Mouse (Mus musculus) forebrain, embryonic 12.5 days (tissue): Measurements from ENCODE around the gene Siah1b. TPM values are rescaled to one million over a fixed set of nuclear protein-coding genes. Genes with fewer than 3 reads are reported as not detected.

Experiments used
- polyA plus RNA-seq: library from polyadenylated mRNA; unstranded; fragments of >200 nt; fragmentation: Nextera tagmentation; extraction: Ambion mirVana; gene quantifications from 2 replicates; pipeline ENCODE4 v1.2.1, GENCODE M21; 2016

Siah1b gene
- polyA plus RNA-seq, 1 experiment from 2014 or later = 46.6 TPM

Other genes with a start within 250 kb of the Siah1b start
- gene Ap1s2, start 167.5 kb downstream of the Siah1b start, polyA plus RNA-seq = 48.3 and 52.2 TPM in 2 replicates
- gene Zrsr2, start 117.8 kb downstream of the Siah1b start, polyA plus RNA-seq = 79.5 and 83.9 TPM in 2 replicates
- gene Car5b, start 48.5 kb downstream of the Siah1b start, polyA plus RNA-seq = 0.19 and 0.42 TPM in 2 replicates
- gene Cltrn, start 12.3 kb upstream of the Siah1b start, polyA plus RNA-seq = 0.15 TPM in 1 of 2 replicates, not detected in the other
- gene Ace2, start 62.8 kb upstream of the Siah1b start, polyA plus RNA-seq = 0.08 and 0.22 TPM in 2 replicates
- gene Bmx, start 181.7 kb upstream of the Siah1b start, polyA plus RNA-seq = 0.08 and 0.15 TPM in 2 replicates
- gene Pir, start 192.9 kb upstream of the Siah1b start, polyA plus RNA-seq = 5.6 and 6.1 TPM in 2 replicates